Mouse (Mus musculus) stomach, embryonic 15.5 days (tissue): Measurements from ENCODE around the gene Srsf4. TPM values are rescaled to one million over a fixed set of nuclear protein-coding genes. Genes with fewer than 3 reads are reported as not detected.

Experiments used
- ATAC-seq: fragments of 200-750 bp; cut with Nextera tagmentation; 2 replicates; pipeline ENCODE4 v1.8.0; 2017; ENCODE audit warnings: low read depth, moderate number of reproducible peaks, moderate TSS enrichment; ENCODE audit not compliant: insufficient read depth, low FRiP score
- H3K27ac ChIP-seq: fragments of 300-500 bp; sonication (generic); 2 replicates; pipeline ENCODE4 v1.5.1; 2015; ENCODE audit warnings: mild to moderate bottlenecking, inconsistent platforms
- H3K27me3 ChIP-seq: fragments of 300-500 bp; sonication (generic); replicated peaks from 2 replicates; pipeline ENCODE4 v1.6.1; 2015; ENCODE audit warnings: inconsistent platforms
- H3K36me3 ChIP-seq: fragments of 300-500 bp; sonication (generic); 2 replicates; pipeline ENCODE4 v1.6.1; 2015; ENCODE audit warnings: inconsistent platforms
- H3K4me1 ChIP-seq: fragments of 300-500 bp; sonication (generic); 2 replicates; pipeline ENCODE4 v1.6.1; 2015; ENCODE audit warnings: inconsistent platforms
- H3K4me2 ChIP-seq: fragments of 300-500 bp; sonication (generic); 2 replicates; pipeline ENCODE4 v1.6.1; 2015; ENCODE audit warnings: mild to moderate bottlenecking, inconsistent platforms
- H3K4me3 ChIP-seq: fragments of 300-500 bp; sonication (generic); replicated peaks from 2 replicates; pipeline ENCODE4 v1.5.1; 2015; ENCODE audit warnings: inconsistent platforms
- H3K9ac ChIP-seq: fragments of 300-500 bp; sonication (generic); 2 replicates; pipeline ENCODE4 v1.6.1; 2015; ENCODE audit warnings: inconsistent platforms
- H3K9me3 ChIP-seq: fragments of 300-500 bp; sonication (generic); 2 replicates; pipeline ENCODE4 v1.6.1; 2016; ENCODE audit warnings: inconsistent platforms
- WGBS: fragments of 180-500 bp; shearing (Covaris S2); methylation state at CpG from one replicate; pipeline ENCODE4 v1.1.7; 2015; 5-methylcytosine and 5-hydroxymethylcytosine counted together
- polyA plus RNA-seq: library from polyadenylated mRNA; unstranded; fragments of >200 nt; fragmentation: Nextera tagmentation; extraction: Ambion mirVana; gene quantifications from 2 replicates; pipeline ENCODE4 v1.2.1, GENCODE M21; 2015

Srsf4 gene
- polyA plus RNA-seq, 1 experiment from 2014 or later: 95.1 TPM

DNA sequence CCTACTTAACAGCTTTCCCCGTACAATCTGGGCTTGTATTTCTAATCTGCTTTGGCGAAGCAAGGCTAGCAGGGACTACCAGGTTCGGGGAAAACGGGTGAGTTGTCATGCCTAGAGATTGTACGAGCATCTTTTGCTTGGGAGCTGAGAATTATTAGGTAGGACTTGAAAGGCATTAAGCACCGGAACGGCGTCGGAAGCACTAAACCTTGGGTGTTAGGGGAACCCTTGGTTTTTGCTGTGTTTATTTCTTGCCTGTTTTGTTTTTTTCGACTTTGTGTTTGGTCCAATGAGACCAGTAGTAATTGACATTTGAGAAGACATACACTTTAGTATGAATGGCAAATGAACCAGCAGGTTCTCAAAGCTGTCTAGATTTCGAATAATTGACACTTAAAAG is 1.1 kb downstream of the Srsf4 start:
- no peaks in the 10 kb centered on the region for H3K9me3 ChIP-seq
- peak overlapping the region; percentile 80 for H3K4me2 ChIP-seq
- peak overlapping the region; percentile 99 for H3K4me3 ChIP-seq
- H3K27ac ChIP-seq: peak overlapping the region; percentile 100
- peak overlapping the region; percentile 100 for H3K9ac ChIP-seq
- peaks cover 27% of the 10 kb centered on the region for H3K4me1 ChIP-seq
- whole genome bisulfite sequencing: 4% methylated on average over 11 of the region's 11 CpGs
- no peaks in the 10 kb centered on the region for H3K36me3 ChIP-seq
- H3K27me3 ChIP-seq: no peaks in the 10 kb centered on the region
- ATAC-seq: no peak

DNA sequence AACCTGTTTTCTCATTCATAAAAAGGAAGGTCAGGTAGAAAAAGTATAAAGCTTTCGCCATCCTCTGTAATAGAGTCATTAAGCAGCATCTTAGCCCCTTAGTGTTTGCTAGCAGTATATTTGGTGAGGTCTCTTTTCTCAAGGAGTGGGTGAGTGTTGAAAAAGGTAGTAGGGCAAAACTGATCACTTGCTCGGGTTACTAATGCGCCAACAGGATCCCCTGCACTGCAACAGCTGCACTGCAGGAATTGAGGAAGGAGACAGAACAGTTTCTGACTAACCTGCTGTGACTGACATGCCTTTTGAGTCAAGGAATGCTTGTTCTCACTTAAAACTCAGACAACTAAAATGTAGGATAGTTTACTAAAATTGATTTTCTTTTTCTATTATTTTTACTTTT is 1.8 kb downstream of the Srsf4 start:
- no peak overlapping the region for H3K27ac ChIP-seq
- peak overlapping the region; percentile 100; the same call in 1 of the 2 replicates for H3K9ac ChIP-seq
- H3K9me3 ChIP-seq: no peaks in the 10 kb centered on the region
- peak overlapping the region; percentile 80 for H3K4me2 ChIP-seq
- 27% methylated on average over 3 of the region's 3 CpGs for WGBS
- no peaks in the 10 kb centered on the region for H3K27me3 ChIP-seq
- H3K36me3 ChIP-seq: no peaks in the 10 kb centered on the region
- H3K4me1 ChIP-seq: peaks cover 32% of the 10 kb centered on the region
- no peak for ATAC-seq
- peak overlapping the region; percentile 99 for H3K4me3 ChIP-seq

DNA sequence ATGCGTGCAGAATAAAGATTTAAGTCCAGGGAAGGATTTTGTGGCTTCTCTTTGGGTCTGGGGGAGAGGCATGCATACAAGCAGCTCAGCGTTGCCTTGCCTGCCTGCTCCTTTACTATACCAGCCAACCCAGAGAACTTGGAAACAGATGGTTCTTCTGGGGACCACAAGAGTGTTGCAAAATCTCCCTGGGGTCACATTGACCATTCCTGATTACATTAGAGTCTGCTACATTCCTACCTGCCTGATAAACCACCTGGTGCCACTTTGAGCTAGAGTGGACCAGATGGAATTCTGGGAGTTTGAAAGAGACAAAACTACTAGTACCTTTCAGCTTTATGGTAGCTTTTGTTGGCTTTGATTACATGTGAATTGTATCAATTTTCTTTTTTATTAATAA is 3.4 kb downstream of the Srsf4 start:
- no peak overlapping the region for H3K27ac ChIP-seq
- H3K4me3 ChIP-seq: no peak overlapping the region
- WGBS: 59% methylated on average over 2 of the region's 2 CpGs
- no peak overlapping the region; the same call in 1 of the 2 replicates for H3K4me2 ChIP-seq
- no peaks in the 10 kb centered on the region for H3K36me3 ChIP-seq
- no peaks in the 10 kb centered on the region for H3K9me3 ChIP-seq
- no peak for ATAC-seq
- H3K9ac ChIP-seq: no peak overlapping the region
- H3K27me3 ChIP-seq: no peaks in the 10 kb centered on the region
- H3K4me1 ChIP-seq: peaks cover 32% of the 10 kb centered on the region

DNA sequence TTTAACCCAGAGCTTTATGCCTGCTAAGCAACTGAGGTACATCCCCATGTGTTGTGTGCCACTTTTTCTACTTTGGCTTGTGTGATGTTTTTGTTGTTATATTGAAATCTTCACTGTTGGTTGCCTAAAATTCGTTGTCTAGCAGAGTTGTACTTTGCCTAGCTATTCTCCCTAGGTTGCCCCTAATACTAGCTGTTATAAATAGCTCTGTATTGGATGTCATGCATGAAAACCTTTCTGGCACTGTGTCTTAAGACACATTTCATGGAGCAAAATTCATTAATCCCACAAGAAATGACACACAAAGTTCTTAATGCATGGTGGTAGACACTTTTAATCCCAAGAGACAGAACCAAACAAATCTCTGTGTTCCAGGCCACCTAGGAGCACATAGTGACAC is 6.3 kb downstream of the Srsf4 start:
- WGBS: 79% methylated on average over 1 of the region's 1 CpGs
- H3K4me3 ChIP-seq: no peak overlapping the region
- H3K4me1 ChIP-seq: peaks cover 32% of the 10 kb centered on the region
- ATAC-seq: no peak
- no peaks in the 10 kb centered on the region for H3K9me3 ChIP-seq
- no peak overlapping the region for H3K9ac ChIP-seq
- H3K27me3 ChIP-seq: no peaks in the 10 kb centered on the region
- H3K36me3 ChIP-seq: no peaks in the 10 kb centered on the region
- no peak overlapping the region for H3K27ac ChIP-seq
- H3K4me2 ChIP-seq: no peak overlapping the region

DNA sequence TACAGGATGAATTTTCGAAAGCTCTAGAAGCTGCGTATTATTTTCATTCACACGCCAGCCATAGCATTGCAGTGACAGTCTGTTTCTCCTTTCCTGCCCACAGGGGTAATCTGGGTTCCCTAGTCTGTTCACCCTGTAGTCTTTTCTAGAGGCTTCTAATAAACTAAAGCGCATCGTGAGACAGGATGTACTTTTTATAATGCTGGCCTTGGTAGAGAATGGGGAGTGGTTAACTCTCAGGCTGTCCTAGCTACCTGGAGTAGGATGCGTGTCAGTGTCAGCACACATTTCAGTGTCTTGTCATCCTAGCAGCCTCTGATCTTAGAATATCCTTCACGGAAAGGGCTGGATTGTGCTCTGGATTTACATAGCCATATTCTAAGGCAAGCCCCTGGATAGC is 7.9 kb downstream of the Srsf4 start:
- ATAC-seq: no peak
- WGBS: 79% methylated on average over 7 of the region's 7 CpGs

DNA sequence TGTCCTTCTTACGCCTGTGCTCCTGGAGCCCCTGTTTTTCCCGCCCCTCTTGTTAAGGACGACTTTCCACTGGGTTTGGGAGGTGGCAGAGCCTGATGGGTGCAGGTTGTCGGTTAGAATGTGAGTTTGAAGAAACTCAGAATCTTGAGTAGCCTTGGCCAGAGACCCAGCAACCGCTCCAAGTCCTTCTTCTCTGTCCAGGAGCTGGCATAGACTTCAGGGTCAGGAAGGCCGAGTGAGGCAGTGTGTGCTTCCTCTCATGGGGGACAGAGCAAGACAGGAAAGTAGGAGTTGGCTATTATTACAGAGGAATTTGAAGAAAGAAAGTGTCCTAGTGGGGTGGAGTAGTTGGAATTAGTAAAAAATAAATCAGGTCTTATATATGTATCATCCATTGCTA is 10.2 kb downstream of the Srsf4 start:
- peaks cover 4% of the 10 kb centered on the region; the same call in 1 of the 2 replicates for H3K36me3 ChIP-seq
- no peak overlapping the region for H3K4me2 ChIP-seq
- H3K27me3 ChIP-seq: no peaks in the 10 kb centered on the region
- 69% methylated on average over 6 of the region's 6 CpGs for WGBS
- no peaks in the 10 kb centered on the region for H3K9me3 ChIP-seq
- H3K4me1 ChIP-seq: peaks cover 10% of the 10 kb centered on the region
- no peak overlapping the region for H3K9ac ChIP-seq
- H3K4me3 ChIP-seq: no peak overlapping the region
- ATAC-seq: no peak
- no peak overlapping the region for H3K27ac ChIP-seq

More for the DNA sequence above, 7.9 kb downstream of the Srsf4 start:
- Histone ChIP-seq H3K9me3 (no peaks in the 10 kb centered on the region), H3K4me3 (no peak overlapping the region), H3K9ac (no peak overlapping the region), H3K4me1 (peaks cover 19% of the 10 kb centered on the region), H3K27me3 (no peaks in the 10 kb centered on the region), H3K27ac (no peak overlapping the region), H3K36me3 (peaks cover 4% of the 10 kb centered on the region; the same call in 1 of the 2 replicates), H3K4me2 (no peak overlapping the region)

DNA sequence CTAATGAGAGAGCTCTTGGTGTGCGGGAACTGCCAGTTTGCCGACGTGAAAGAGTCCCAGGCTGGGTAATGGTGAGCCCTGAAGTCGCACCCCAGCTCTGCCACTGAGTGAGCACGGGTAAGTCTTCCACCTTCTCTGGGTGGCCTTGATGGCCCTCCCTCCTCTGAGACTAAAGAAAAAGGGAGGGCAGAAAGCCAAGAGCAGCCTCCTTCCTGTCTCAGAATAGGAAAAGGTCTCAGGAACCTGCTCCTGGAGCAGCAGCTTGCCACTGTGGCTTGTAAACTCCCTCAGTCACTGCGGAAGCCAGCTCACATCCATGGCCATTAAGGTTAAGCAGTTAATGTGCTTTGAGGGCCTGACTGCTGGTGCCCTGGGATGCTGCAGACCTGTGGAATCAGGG is 12.0 kb downstream of the Srsf4 start:
- WGBS: 81% methylated on average over 6 of the region's 6 CpGs
- no peaks in the 10 kb centered on the region for H3K27me3 ChIP-seq
- H3K27ac ChIP-seq: no peak overlapping the region
- ATAC-seq: no peak
- H3K4me1 ChIP-seq: no peaks in the 10 kb centered on the region
- H3K9ac ChIP-seq: no peak overlapping the region
- no peak overlapping the region for H3K4me2 ChIP-seq
- no peaks in the 10 kb centered on the region for H3K9me3 ChIP-seq
- no peak overlapping the region for H3K4me3 ChIP-seq
- H3K36me3 ChIP-seq: peaks cover 4% of the 10 kb centered on the region; the same call in 1 of the 2 replicates

DNA sequence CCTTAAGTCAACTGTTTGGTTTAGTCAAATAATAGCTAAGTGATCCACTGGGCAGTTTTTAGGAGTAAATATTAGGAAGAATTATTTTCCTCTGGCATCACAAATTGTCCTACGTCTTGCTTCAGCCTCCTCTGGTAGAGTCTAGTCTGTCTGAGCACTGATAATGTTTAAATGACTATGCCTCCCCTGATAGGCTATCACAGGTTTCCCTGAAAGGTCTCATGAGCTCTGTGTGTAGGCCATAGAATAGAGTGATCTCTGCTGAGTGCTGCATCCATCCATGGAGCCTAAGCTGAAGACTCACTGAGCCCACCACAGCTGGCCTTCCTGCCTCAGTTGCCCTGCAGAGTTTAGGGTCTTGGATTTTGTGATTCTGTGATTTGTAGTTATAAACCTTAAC is 15.1 kb downstream of the Srsf4 start:
- Histone ChIP-seq H3K36me3 (peaks cover 11% of the 10 kb centered on the region), H3K4me3 (no peak overlapping the region), H3K9me3 (no peaks in the 10 kb centered on the region), H3K27ac (no peak overlapping the region), H3K27me3 (no peaks in the 10 kb centered on the region), H3K9ac (no peak overlapping the region), H3K4me1 (no peaks in the 10 kb centered on the region), H3K4me2 (no peak overlapping the region)
- no peak for ATAC-seq
- WGBS: 60% methylated on average over 1 of the region's 1 CpGs

DNA sequence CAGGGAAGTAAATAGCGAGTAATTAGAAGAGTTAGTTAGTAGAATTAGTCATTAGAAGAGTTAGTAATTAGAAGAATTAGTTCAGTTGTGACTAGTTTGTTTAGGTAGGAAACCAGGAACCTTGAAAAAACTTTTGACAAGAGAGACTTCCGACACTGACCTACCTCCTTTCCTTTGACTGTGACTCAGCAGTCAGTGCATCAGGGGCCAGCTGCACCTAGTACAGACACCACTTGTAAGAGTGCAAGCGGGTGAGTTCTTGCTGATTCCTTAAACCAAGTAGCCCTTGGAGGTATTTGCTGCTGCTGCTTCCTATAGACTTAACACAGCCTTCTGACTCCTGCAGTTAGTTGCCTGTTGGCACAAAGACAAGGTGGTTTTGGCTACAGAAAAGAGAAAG is 17.3 kb downstream of the Srsf4 start:
- WGBS: 72% methylated on average over 3 of the region's 3 CpGs
- H3K36me3 ChIP-seq: peaks cover 21% of the 10 kb centered on the region

DNA sequence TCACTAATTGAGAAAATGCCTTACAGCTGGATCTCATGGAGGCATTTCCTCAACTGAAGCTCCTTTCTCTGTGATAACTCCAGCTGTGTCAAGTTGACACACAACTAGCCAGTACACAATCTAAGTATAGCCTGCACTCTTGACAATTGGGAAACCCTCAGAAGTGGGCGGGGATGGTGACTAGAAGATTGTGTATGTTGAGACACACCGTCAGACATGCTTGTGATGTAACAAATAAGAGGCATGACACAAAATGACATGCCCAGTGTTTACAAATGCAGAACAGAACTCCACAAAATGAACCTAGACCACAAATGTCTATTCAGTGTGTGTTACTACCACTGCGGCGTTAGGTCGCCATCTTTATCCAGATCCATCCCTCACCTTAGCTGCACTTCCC is 23.7 kb downstream of the Srsf4 start:
- no peaks in the 10 kb centered on the region for H3K4me1 ChIP-seq
- no peak overlapping the region for H3K4me2 ChIP-seq
- no peaks in the 10 kb centered on the region for H3K9me3 ChIP-seq
- H3K4me3 ChIP-seq: no peak overlapping the region
- ATAC-seq: no peak
- no peak overlapping the region for H3K9ac ChIP-seq
- WGBS: 96% methylated on average over 5 of the region's 5 CpGs
- no peak overlapping the region for H3K27ac ChIP-seq
- H3K27me3 ChIP-seq: no peaks in the 10 kb centered on the region
- H3K36me3 ChIP-seq: peaks cover 67% of the 10 kb centered on the region

More for the DNA sequence above, 17.3 kb downstream of the Srsf4 start:
- Histone ChIP-seq H3K27ac (no peak overlapping the region), H3K4me1 (no peaks in the 10 kb centered on the region), H3K9me3 (no peaks in the 10 kb centered on the region), H3K4me3 (no peak overlapping the region), H3K9ac (no peak overlapping the region), H3K4me2 (no peak overlapping the region), H3K27me3 (no peaks in the 10 kb centered on the region)
- ATAC-seq: no peak

DNA sequence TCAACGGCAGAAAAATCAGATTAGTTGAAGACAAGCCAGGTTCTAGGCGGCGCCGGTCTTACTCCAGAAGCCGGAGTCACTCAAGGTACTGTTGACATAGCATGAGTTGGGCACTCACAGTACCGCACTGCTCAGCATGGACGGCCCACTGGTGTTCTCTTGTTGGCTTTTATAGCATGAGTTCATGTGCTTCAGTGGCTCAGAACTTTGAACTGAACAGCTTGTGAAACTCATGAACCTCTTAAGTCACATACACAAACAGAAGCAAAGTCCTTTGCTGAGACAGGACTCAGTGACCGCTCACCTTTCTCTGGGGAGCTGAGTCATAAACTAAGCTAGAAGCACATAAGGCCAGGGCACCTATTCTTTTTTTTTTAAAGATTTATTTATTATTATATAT is 24.4 kb downstream of the Srsf4 start:
- no peak overlapping the region for H3K27ac ChIP-seq
- H3K9me3 ChIP-seq: no peaks in the 10 kb centered on the region
- 88% methylated on average over 8 of the region's 8 CpGs for WGBS
- no peak overlapping the region for H3K4me3 ChIP-seq
- H3K27me3 ChIP-seq: no peaks in the 10 kb centered on the region
- no peak overlapping the region for H3K9ac ChIP-seq
- H3K36me3 ChIP-seq: peaks cover 73% of the 10 kb centered on the region
- H3K4me1 ChIP-seq: no peaks in the 10 kb centered on the region
- no peak overlapping the region for H3K4me2 ChIP-seq
- no peak for ATAC-seq

DNA sequence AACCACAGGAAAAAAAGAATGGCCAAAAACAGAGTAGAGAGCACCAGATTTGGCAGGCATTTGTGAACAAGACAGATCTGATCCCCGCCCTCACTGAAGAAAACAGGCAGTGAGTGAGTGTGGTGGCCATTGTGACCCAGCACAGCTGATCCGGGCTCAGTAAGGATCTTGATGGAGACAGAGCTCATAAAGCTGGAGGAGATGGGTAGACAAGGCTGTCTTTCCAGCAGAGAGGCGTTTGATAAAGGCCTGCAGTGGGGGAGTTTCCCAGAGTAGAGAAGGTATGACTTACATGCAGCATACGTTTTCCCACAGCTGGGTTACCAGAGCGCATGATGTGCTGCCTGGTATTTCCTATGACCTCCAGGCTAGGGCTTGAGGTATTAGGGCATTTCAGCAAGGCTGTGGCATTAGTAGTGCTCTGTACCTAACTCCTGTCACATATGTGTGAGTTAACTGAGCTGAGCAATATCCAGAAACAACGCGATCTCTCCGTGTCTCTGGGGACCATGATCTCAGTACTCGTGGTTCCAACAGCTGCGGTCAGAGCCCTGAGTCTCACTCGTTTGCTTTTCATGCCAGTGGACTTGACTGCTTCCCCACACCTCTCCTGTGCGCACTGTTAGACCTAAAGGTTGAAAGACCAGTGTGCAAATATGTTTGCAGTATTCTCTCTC is 25.2 kb downstream of the Srsf4 start:
- Histone ChIP-seq H3K4me1 (no peaks in the 10 kb centered on the region), H3K9me3 (no peaks in the 10 kb centered on the region), H3K4me3 (no peak overlapping the region), H3K27me3 (no peaks in the 10 kb centered on the region), H3K36me3 (peaks cover 65% of the 10 kb centered on the region), H3K9ac (no peak overlapping the region), H3K4me2 (no peak overlapping the region), H3K27ac (no peak overlapping the region)
- WGBS: 89% methylated on average over 12 of the region's 12 CpGs
- no peak for ATAC-seq

DNA sequence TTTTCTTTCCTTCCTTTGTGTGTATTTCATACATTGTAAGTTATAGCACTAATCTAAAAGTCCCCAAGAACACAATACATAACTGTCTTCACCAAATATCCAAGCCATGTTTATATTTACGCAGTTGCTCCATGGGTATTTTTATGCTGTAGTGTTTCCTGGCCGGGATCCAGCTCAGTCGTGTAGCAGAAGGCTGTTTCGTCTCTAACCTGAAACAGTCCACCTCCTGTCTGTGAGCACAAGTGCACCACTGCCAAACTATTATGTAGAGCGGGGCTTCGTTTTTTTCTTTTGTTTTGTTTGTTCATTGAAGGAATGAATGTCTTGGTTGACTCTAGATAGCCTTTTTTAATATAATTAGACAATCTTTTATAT is 25.8 kb downstream of the Srsf4 start:
- H3K27ac ChIP-seq: no peak overlapping the region
- ATAC-seq: no peak
- no peak overlapping the region for H3K4me2 ChIP-seq
- no peaks in the 10 kb centered on the region for H3K4me1 ChIP-seq
- H3K9ac ChIP-seq: no peak overlapping the region
- H3K27me3 ChIP-seq: no peaks in the 10 kb centered on the region
- no peak overlapping the region for H3K4me3 ChIP-seq
- WGBS: 80% methylated on average over 6 of the region's 6 CpGs
- no peaks in the 10 kb centered on the region for H3K9me3 ChIP-seq
- H3K36me3 ChIP-seq: peaks cover 62% of the 10 kb centered on the region
